Mouse (Mus musculus) neural tube, embryonic 11.5 days (tissue): ENCODE measurements around the gene Arap1. TPM values are rescaled to one million over a fixed set of nuclear protein-coding genes. Genes with fewer than 3 reads are reported as not detected.

ENCODE experiments used
- ATAC-seq: fragments of 200-750 bp; cut with Nextera tagmentation; 2 replicates; pipeline ENCODE4 v1.8.0; 2017; ENCODE audit warnings: moderate number of reproducible peaks, mild to moderate bottlenecking, moderate TSS enrichment, moderate library complexity; ENCODE audit not compliant: insufficient read depth, low FRiP score, low TSS enrichment
- DNase-seq: peaks from one replicate; pipeline ENCODE4 v3.0.0-alpha.2; 2015; ENCODE audit warnings: low spot score
- H3K27ac ChIP-seq: fragments of 300-500 bp; sonication (generic); 2 replicates; pipeline ENCODE4 v1.5.1; 2014; ENCODE audit warnings: low read depth, mild to moderate bottlenecking, low read length
- H3K27me3 ChIP-seq: fragments of 300-500 bp; sonication (generic); 2 replicates; pipeline ENCODE4 v1.6.1; 2014; ENCODE audit warnings: mild to moderate bottlenecking, low read length, mixed read lengths; ENCODE audit not compliant: control insufficient read depth, insufficient read depth
- H3K36me3 ChIP-seq: fragments of 300-500 bp; sonication (generic); 2 replicates; pipeline ENCODE4 v1.6.1; 2014; ENCODE audit warnings: mild to moderate bottlenecking, low read length, moderate library complexity, mixed read lengths; ENCODE audit not compliant: control insufficient read depth, insufficient read depth
- H3K4me1 ChIP-seq: fragments of 300-500 bp; sonication (generic); 2 replicates; pipeline ENCODE4 v1.6.1; 2014; ENCODE audit warnings: low read length, mixed read lengths; ENCODE audit not compliant: control insufficient read depth, insufficient read depth
- H3K4me2 ChIP-seq: fragments of 300-500 bp; sonication (generic); 2 replicates; pipeline ENCODE4 v1.6.1; 2014; ENCODE audit warnings: low read depth, mild to moderate bottlenecking, moderate library complexity
- H3K4me3 ChIP-seq: fragments of 300-500 bp; sonication (generic); 2 replicates; pipeline ENCODE4 v1.5.1; 2014; ENCODE audit warnings: low read depth, low read length
- H3K9ac ChIP-seq: fragments of 300-500 bp; sonication (generic); 2 replicates; pipeline ENCODE4 v1.6.1; 2014; ENCODE audit warnings: mild to moderate bottlenecking, low read length
- H3K9me3 ChIP-seq: fragments of 300-500 bp; sonication (generic); 2 replicates; pipeline ENCODE4 v1.6.1; 2016; ENCODE audit warnings: low read length; ENCODE audit not compliant: control insufficient read depth
- WGBS: fragments of 180-500 bp; shearing (Covaris S2); extraction: QIAGEN DNeasy Blood & Tissue Kit; methylation state at CpG from one replicate; pipeline ENCODE4 v1.1.7; 2014; 5-methylcytosine and 5-hydroxymethylcytosine counted together
- polyA plus RNA-seq: library from polyadenylated mRNA; unstranded; fragments of >200 nt; fragmentation: Nextera tagmentation; extraction: Ambion mirVana; gene quantifications from 2 replicates; pipeline ENCODE4 v1.2.1, GENCODE M21; 2014

Gene Arap1
- polyA plus RNA-seq, 1 experiment from 2014 or later: 11.2 TPM

- no peaks in the 10 kb centered on the region for H3K9me3 ChIP-seq
- ATAC-seq: no peak
These were observed 38.1 kb downstream of the Arap1 start for GRCm38 (mm10) chr7:101385866-101386452.

GRCm38 (mm10) chr7:101389256-101389655 lies 41.4 kb downstream of the Arap1 start:
- no peaks in the 10 kb centered on the region for H3K9me3 ChIP-seq
- H3K4me2 ChIP-seq: no peak overlapping the region
- H3K9ac ChIP-seq: no peak overlapping the region
- H3K27ac ChIP-seq: no peak overlapping the region
- H3K27me3 ChIP-seq: no peaks in the 10 kb centered on the region
- no peak for DNase-seq
- no peaks in the 10 kb centered on the region for H3K36me3 ChIP-seq
- H3K4me1 ChIP-seq: peaks cover 4% of the 10 kb centered on the region; the same call in 1 of the 2 replicates
- no peak overlapping the region for H3K4me3 ChIP-seq
- WGBS: 89% methylated on average over 6 of the region's 6 CpGs
- ATAC-seq: no peak

More at GRCm38 (mm10) chr7:101385866-101386452, 38.1 kb downstream of the Arap1 start:
- Histone ChIP-seq H3K4me1 (peaks cover 4% of the 10 kb centered on the region; the same call in 1 of the 2 replicates), H3K4me3 (no peak overlapping the region), H3K27me3 (no peaks in the 10 kb centered on the region), H3K4me2 (no peak overlapping the region), H3K27ac (no peak overlapping the region), H3K9ac (no peak overlapping the region), H3K36me3 (no peaks in the 10 kb centered on the region)
- 64% methylated on average over 10 of the region's 10 CpGs for WGBS
- DNase-seq: no peak

DNA sequence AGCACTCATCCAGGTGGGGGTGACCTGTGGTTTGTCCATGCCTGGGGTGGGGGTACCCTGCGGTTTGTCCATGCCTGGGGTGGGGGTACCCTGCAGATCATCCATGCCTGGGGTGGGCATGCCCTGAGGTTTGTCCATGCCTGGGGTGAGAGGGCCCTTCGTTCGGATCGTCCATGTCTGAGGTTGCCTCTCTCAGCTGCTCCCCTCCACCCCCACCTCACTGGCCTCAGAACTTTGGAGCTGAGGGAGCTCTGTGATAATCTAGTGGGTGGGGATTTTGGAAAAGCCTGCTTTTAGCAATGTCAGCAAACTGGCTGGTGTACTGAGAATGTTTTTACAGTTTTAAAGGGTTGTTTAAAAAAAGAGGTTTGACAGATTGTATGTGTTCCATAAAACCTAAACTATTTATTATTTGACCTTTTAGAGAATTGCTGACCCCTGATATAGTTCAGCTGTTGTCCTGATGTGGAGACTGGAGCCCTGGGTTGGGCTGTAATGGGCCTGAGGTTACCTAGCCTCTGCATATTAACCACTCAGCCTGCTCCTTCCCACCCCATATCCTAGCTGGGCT lies 44.1 kb downstream of the Arap1 start:
- no peak for DNase-seq
- Histone ChIP-seq H3K9me3 (no peaks in the 10 kb centered on the region), H3K27me3 (no peaks in the 10 kb centered on the region), H3K9ac (no peak overlapping the region), H3K36me3 (no peaks in the 10 kb centered on the region), H3K4me2 (no peak overlapping the region), H3K4me1 (no peaks in the 10 kb centered on the region; the same call in 1 of the 2 replicates), H3K4me3 (no peak overlapping the region), H3K27ac (no peak overlapping the region)
- ATAC-seq: no peak
- 84% methylated on average over 4 of the region's 4 CpGs for WGBS

DNA sequence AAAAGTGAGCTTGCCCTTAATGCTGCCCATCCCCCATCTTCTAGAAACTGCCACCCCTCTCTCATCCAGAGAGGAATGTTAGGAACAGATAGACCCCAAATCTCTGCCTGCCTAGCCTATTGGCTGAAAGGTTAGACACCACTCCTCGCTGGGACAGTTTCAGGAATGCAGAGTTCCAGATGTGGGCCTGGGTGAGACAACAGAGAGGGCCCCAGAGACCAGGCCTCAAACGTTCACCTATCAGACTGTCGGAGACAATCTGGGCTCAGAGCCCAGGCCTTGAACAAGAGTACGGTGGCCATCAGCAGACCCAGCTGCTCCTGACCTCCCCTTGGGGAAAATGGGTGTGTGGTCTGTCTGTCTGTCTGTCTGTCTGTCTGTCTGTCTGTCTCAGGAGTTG lies 45.1 kb downstream of the Arap1 start:
- Histone ChIP-seq H3K4me1 (no peaks in the 10 kb centered on the region; the same call in 1 of the 2 replicates), H3K27ac (no peak overlapping the region), H3K4me2 (no peak overlapping the region), H3K36me3 (no peaks in the 10 kb centered on the region), H3K4me3 (no peak overlapping the region), H3K9me3 (no peaks in the 10 kb centered on the region), H3K27me3 (no peaks in the 10 kb centered on the region), H3K9ac (no peak overlapping the region)
- DNase-seq (no peak), ATAC-seq (no peak)
- 62% methylated on average over 4 of the region's 4 CpGs for WGBS

- ATAC-seq (no peak), DNase-seq (no peak)
- Histone ChIP-seq H3K36me3 (no peaks in the 10 kb centered on the region), H3K9me3 (no peaks in the 10 kb centered on the region), H3K4me2 (no peak overlapping the region), H3K27ac (no peak overlapping the region), H3K4me1 (no peaks in the 10 kb centered on the region; the same call in 1 of the 2 replicates), H3K27me3 (no peaks in the 10 kb centered on the region), H3K9ac (no peak overlapping the region), H3K4me3 (no peak overlapping the region)
- WGBS: 40% methylated on average over 8 of the region's 8 CpGs
These were observed 46.0 kb downstream of the Arap1 start for GRCm38 (mm10) chr7:101393694-101394504.

- no peak overlapping the region for H3K9ac ChIP-seq
- H3K36me3 ChIP-seq: no peaks in the 10 kb centered on the region
- no peaks in the 10 kb centered on the region for H3K9me3 ChIP-seq
- H3K4me2 ChIP-seq: no peak overlapping the region
- WGBS: 68% methylated on average over 3 of the region's 3 CpGs
- H3K27ac ChIP-seq: no peak overlapping the region
- no peaks in the 10 kb centered on the region for H3K27me3 ChIP-seq
- no peak overlapping the region for H3K4me3 ChIP-seq
- no peak for DNase-seq
- no peaks in the 10 kb centered on the region; the same call in 1 of the 2 replicates for H3K4me1 ChIP-seq
- ATAC-seq: no peak
These were observed 46.7 kb downstream of the Arap1 start for GRCm38 (mm10) chr7:101394569-101394968.

GRCm38 (mm10) chr7:101395471-101395870 lies 47.6 kb downstream of the Arap1 start:
- Histone ChIP-seq H3K9me3 (no peaks in the 10 kb centered on the region), H3K27me3 (no peaks in the 10 kb centered on the region), H3K4me2 (no peak overlapping the region), H3K27ac (no peak overlapping the region), H3K9ac (no peak overlapping the region), H3K36me3 (no peaks in the 10 kb centered on the region), H3K4me3 (no peak overlapping the region), H3K4me1 (no peaks in the 10 kb centered on the region; the same call in 1 of the 2 replicates)
- WGBS: 78% methylated on average over 2 of the region's 2 CpGs
- no peak for ATAC-seq
- no peak for DNase-seq

DNA sequence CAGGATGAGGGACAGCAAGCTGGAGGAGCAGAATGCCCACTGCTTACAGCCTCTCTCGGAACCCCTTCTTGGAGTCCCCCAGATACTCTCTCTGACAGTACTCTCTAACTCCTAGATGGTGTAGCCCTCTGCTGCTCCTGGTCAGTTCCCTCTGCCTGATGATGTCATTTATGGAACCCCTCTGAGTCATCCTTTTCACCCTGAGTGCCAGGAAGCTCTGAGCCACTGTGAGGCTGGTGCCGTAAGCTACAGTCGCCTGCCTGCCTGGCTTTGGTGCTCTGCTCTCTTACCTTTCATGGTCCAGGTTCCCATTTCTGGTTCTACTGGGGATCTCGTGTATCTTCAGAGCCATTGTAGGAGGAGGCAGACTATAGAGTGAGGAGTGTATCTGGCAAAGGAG lies 49.3 kb downstream of the Arap1 start:
- Histone ChIP-seq H3K4me2 (no peak overlapping the region), H3K9ac (no peak overlapping the region), H3K36me3 (no peaks in the 10 kb centered on the region), H3K4me3 (no peak overlapping the region), H3K9me3 (no peaks in the 10 kb centered on the region), H3K27ac (no peak overlapping the region), H3K27me3 (no peaks in the 10 kb centered on the region), H3K4me1 (no peaks in the 10 kb centered on the region; the same call in 1 of the 2 replicates)
- ATAC-seq: no peak
- WGBS: 86% methylated on average over 4 of the region's 4 CpGs
- DNase-seq: no peak
